Mouse (Mus musculus) thymus, postnatal 4 days (tissue): ENCODE measurements around the gene Dusp12.
A peak's percentile ranks its signal among the peaks of the same experiment; 100 is the strongest.

Source experiments
- DNase-seq: peaks from one replicate; pipeline ENCODE4 v3.0.0; 2021

The Dusp12 gene

GRCm38 (mm10) chr1:170858872-170859271 lies 26.5 kb downstream of the Dusp12 start:
- DNase-seq = no peak

GRCm38 (mm10) chr1:170857369-170857768 lies 28.0 kb downstream of the Dusp12 start:
- no peak for DNase-seq

GRCm38 (mm10) chr1:170855056-170855760 lies 30.1 kb downstream of the Dusp12 start:
- DNase-seq = no peak

- DNase-seq = no peak
Observed at GRCm38 (mm10) chr1:170853604-170854003, 31.7 kb downstream of the Dusp12 start.

GRCm38 (mm10) chr1:170850637-170851624 lies 34.4 kb downstream of the Dusp12 start:
- DNase-seq = no peak

- no peak for DNase-seq
Observed at GRCm38 (mm10) chr1:170850007-170850406, 35.3 kb downstream of the Dusp12 start.

- DNase-seq = no peak
Observed at GRCm38 (mm10) chr1:170845448-170846307, 39.7 kb downstream of the Dusp12 start.

- DNase-seq = peak; percentile 47
Observed at GRCm38 (mm10) chr1:170844380-170844779, 41.0 kb downstream of the Dusp12 start.

GRCm38 (mm10) chr1:170839685-170840084 lies 45.7 kb downstream of the Dusp12 start:
- DNase-seq = no peak

GRCm38 (mm10) chr1:170834756-170835155 lies 50.6 kb downstream of the Dusp12 start:
- DNase-seq = no peak

GRCm38 (mm10) chr1:170829781-170830180 lies 55.6 kb downstream of the Dusp12 start:
- no peak for DNase-seq

- DNase-seq = no peak
Observed at GRCm38 (mm10) chr1:170829344-170829743, 56.0 kb downstream of the Dusp12 start.
